Mouse (Mus musculus) mouse trophoblast stem cell (cell line): Measurements from ENCODE around the gene Eif4a1.
"Not testable (repeated sequence)": the region's sequence is repeated elsewhere in the genome, so short reads cannot be mapped to it uniquely, and the experiment has no call there.

Source experiments
- in situ Hi-C, 2 experiments: fragments of 300-500 bp; cut with MseI, MboI; formaldehyde crosslinking; loops; 2 replicates in 1 of 2; 3 replicates in 1 of 2; pipeline ENCODE4 v1.15.1; 2025

Gene Eif4a1

DNA sequence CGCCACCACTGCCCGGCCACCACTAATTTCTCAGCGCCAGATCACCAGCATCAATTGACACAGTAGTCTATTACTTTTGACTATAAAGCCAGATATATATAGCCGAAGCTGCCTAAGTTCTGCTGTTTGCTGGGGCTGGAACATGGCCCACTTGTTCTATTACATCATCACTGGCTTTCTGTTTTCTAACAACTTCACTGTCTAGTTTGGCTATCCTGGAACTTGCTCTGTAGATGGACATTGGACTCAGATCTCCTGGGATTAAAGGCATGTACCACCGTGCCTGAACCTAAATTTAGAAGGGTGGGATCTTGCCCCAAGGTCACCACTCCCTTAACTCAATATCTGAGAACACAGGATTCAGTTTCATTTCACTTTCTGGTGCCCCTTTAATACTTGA lies 26.4 kb downstream of the Eif4a1 start:
- in situ Hi-C loops, result no loop called here

DNA sequence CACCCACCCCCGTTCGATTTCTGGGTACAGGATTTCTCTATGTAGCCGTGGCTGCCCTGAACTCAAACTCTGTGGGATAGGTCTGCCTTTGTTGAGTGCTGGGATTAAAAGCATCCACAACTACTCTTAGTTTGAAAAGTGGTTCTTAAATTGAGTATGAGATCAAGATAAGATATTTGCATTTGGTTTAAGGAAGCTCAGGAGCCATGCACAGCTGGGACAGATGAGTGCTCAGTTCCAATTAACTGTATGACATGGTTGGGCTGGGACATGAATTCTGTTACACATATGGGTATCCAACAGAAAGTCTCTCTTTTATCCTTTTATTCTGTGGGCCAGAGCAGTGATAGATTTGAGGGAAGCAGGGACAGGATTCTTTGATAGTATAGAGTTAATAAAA lies 36.8 kb downstream of the Eif4a1 start:
- in situ Hi-C loops, result no loop called here

DNA sequence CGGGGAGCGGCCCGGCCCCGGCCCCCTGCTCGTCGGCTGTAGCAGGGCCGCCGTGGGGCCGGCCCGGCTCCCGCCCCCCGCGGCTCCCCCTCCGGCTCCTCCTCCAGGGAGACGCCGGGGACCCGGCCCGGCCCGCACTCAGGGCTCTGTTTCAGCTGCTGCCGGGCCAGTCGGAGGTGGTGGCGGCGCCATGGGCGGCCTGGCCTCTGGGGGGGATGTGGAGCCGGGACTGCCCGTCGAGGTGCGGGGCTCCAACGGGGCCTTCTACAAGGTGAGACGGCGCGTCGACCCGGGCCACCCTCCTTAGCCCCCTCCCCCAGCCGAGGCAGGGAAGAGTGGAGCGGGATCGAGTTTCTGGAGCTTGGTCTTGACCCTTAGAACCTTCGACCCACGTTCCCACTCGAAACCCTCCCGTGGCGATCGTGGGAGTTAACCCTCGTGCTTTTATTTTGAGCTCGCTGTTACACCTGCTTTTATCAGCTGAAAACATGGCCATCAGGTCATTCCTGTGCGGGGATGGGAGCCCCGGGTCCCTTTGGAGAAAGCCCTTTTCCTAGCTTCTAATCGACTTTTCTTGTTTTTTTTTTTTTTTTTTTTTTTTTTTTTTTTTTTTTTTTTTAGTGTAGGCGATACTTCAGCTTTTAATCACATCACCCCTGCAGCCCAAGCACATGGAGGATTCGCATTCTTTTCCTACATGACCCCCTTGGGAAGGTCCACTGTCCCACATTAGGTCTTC lies 38.9 kb downstream of the Eif4a1 start:
- in situ Hi-C loops, result no loop called here

DNA sequence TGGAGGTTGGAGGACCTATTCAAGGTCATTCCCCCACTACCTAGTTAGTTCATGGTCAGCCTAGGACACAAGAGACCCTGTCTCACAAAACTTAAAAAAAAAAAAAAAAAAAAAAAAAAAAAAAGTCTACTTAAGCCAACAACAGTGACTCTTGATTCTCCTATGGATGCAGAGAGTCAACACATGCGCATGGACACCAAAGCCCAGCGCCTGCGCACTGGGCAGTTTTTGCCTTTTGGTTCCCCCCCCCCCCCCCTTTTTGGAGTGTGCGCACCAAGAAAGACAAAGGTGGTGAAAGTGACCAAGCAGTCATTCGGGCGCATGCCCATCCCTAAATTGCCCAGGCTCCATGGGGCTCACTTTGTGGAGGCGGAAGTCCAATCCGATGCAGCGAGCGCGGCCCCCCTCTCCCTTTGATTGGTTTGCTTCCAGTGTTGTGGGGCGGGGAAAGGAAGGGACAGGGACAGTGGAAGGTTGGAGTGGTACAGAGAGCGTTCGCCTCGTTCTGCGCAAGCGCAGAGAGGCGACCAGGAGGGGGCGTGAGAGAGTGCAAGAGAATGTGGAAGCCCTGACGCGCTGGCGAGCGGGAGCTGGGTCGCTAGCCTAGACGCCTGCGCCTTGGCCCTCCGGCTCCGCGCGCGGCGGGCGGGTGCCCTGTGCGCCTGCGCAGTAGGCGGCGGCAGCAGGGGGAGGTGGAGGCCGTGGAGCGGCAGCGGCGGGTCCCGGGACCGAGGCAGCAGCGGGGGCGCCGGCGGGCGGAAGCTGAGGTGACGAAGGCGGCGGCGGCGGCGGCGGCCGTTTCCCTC lies 39.7 kb downstream of the Eif4a1 start, which contains the start of gene Fxr2:
Gene Fxr2, plus strand, starts transcription at position 707 of the 806 bp plus-strand sequence.
- in situ Hi-C loops, result no loop called here

DNA sequence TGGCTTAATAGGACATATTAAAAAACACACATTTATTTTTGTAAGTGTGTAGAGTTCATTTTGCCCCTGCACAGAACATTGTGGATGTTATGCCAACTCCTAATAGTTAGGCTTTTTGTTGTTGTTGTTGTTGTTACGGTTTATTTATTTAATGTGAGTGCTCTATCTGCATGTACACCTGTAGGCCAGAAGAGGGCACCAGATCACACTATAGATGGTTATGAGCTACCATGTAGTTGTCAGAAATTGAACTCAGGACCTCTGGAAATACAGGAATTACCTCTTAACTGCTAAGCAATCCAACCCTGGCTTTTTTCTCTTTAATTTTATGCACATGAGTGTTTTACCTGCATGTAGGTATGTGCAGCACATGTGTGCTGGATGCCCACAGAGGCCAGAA lies 42.4 kb downstream of the Eif4a1 start:
- in situ Hi-C loops, result no loop called here

DNA sequence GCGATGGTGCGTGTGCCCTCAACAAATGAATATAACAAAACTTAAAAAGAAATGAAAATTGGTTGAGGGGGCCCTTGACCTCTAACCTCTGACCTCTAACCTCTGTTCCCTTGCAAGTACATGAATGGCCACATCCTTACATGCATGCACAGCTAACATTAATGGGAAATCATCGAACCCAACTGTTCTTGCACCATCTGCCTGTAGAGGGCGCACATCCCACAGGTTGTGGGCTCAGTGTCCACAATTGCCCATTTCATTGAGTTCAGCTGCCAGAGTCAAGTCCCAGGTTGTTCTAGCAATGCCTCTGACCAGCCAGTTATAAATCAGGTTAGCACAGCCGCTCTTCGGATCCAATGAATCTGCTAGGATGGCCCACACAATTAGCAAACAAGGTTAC lies 43.9 kb downstream of the Eif4a1 start:
- in situ Hi-C loops, result no loop called here

DNA sequence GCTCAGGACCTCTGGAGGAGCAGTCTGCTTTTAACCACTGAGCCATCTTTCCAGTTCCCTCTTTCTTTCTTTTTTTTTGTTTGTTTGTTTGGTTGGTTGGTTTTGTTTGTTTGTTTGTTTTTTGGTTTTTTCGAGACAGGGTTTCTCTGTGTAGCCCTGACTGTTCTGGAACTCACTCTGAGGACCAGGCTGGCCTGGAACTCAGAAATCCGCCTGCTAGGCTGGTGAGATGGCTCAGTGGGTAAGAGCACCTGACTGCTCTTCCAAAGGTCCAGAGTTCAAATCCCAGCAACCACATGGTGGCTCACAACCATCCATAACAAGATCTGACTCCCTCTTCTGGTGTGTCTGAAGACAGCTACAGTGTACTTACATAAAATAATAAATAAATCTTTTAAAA lies 47.9 kb downstream of the Eif4a1 start:
- in situ Hi-C loops, result not testable (repeated sequence)

DNA sequence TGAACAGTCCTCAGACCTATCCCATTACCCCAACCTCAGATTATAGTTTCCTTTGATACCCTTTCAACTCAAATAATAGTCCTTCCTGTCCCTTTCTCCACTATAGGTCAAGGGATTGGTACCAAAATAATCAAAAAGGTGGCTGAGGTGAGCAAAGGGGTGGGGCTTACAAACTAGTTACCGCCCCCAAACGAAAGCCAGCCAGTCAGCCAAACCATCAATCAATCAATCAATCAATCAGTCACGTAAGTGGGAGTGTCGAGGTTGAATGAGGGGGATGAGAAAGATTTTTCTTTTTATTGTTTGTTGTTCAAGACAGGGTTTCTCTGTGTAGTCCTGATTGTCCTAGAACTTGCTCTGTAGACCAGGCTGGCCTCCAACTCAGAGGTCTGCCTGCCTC lies 49.2 kb downstream of the Eif4a1 start:
- in situ Hi-C loops, result no loop called here

DNA sequence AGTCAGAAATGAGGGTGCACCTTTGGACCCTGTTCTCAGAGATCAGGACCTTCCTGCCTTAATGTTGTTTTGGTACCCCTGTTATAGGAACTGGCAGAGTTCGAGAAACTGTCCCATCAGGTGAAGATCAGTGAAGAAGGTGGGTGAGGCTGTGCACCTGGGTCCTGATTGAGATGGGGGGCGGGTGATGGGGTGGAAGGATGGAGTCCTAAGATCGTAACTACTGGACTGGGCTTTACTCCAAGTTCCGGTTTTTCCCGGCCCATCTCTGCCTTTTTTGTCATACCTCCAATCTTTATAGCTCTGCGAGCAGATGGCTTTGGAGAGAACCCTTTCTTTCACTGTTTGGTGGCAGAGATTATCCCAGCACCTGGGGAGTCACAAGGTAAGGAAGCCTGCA lies 49.8 kb downstream of the Eif4a1 start:
- in situ Hi-C loops, result no loop called here

DNA sequence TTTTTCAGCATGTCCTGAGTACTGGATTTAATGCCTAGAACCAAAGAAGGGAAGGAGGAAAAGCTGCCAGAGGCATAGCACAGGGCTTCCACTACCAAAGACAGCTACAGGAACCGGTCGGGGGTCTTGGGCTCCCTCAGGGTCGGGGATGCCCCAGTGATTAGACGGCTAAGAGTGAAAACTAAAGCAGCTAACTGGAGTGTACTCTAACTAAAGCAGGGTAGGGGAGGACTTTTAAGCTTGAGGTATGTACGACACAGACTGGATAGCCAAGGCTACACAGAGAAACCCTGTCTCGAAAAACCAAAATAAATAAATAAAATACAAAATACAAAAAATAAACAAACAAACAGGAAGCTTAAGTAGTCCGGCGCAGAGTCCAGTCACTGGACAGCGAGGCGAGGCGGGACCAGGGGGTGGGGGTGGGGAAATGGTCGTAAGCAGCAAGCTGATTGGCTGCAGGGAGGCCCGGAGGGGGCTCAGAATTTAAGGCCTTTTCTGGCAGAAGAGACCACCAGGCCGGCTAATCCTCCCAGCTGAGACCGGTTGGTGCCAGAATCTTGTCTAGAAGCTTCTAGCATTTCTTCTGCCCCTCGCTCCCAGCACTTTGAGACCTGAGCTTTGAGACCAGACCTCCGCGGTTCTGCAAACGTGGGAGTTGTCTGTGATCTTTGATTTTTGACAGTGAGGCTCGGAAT lies 50.5 kb downstream of the Eif4a1 start, which contains the start of gene Sat2:
Gene Sat2, plus strand, starts transcription at position 454 of the 698 bp plus-strand sequence.
- in situ Hi-C loops, result no loop called here

DNA sequence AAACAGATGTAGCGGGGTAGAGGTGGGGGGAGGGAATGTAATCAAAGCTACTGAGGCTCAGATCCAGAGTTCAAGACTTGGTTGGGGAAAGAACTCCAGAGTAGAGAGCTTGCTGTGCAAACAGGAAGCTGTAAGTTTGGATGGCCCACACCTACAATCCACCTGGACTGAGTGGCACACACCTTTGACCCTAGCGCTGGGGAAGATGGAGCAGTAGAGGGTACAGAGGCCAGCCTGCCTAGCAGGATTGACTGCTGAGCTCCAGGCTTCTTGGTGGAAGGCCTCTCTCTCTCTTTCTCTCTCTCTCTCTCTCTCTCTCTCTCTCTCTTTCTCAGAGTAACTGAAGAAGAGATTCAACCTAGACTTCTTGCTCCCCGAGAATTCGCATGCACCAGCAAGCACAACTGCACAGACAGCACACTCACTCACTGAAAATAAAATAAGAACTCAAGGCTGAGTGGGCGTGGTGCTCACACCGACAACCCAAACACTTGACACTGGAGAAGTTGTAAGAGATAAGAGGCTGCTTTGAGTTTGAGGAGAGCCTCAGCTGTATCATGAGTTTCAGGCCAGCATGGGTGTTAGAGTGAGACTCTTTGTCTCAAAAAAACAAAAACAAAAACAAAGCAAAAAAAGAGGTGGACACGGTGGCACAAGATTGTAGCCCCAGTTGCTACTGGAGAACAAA lies 51.7 kb downstream of the Eif4a1 start:
- in situ Hi-C loops, result no loop called here

DNA sequence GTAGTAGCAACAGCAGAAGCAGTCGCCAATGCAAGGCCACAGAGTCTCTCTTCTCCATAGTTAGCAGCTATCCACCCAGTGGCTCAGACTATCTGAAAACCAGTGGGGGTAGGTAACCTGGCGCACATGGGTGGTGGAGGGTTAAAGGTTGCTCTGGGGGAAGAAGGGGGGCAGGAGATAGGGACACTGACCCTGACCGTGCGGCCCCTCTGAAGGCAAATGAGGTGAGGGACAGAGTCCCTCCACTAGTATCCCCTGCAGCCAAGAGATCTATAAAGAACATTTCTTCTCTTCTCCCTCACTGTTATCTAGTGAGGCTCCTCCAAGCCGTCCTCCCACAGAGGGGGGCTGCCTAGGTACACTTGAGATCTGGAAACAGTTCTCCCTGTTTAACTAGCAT lies 54.4 kb downstream of the Eif4a1 start, which contains the start of gene Shbg:
Gene Shbg, minus strand, starts transcription at position 101 of the 400 bp plus-strand sequence.
- in situ Hi-C loops, result loop anchor here in 1 of 2 experiments (10.0 kb wide), 1 partner anchor 83 kb away; no protein-coding TSS in a partner anchor
